Mouse (Mus musculus) telencephalon, adult 2 months (tissue): Measurements from ENCODE around the gene Tmem221.
A peak's percentile ranks its signal among the peaks of the same experiment; 100 is the strongest.

Source experiments
- DNase-seq: peaks from one replicate; pipeline ENCODE4 v3.0.0-alpha.2; 2011; ENCODE audit warnings: low read depth, low spot score

Gene Tmem221

DNA sequence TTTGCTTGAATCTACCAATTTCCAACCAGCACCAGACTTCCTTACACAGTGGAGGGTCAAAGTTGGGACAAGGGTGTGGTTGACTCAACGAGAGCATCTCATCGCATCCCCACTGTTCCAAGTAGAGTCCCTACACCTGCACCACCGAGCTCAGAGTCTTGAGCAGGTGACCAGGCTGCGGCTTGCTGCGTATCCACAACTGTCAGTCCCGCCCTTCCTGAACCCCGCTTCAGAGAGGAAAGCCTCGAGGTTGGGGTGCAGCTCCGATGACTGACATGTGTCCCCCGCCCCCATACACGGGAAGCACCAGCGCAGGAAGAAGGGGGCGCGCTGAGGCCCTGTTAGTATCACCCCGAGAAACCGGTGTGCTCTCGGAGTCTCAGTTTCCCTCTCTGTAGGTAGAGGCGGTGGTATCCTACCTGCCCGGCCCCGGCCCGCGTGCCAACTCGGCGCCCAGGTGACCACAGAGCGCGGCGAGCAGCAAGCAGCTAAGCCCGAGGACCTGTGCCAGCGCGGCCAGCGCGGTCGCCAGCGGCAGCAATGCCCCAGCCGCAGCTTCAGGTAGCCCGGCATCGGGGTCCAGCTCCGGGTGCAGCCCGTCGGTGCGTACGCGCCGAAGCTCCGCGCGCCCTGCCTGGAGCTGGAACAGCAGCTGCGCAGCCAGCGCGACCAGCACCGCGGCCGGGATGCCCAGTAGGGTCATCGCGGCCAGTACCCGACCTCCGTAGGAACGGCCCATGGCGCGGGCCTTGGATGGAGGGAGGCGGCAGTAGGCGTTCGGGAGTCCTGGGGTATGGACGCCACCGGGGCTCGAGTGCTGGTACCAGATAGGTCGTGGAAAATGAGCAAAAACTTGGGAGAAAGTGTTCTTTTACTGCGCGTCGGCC lies at the start of gene Tmem221:
Gene Tmem221, minus strand, starts transcription at position 801 of the 887 bp plus-strand sequence.
- DNase-seq: no peak

GRCm38 (mm10) chr8:71604021-71604420 lies 45.4 kb upstream of the Tmem221 start:
- DNase-seq: no peak

GRCm38 (mm10) chr8:71602666-71603334 lies 44.1 kb upstream of the Tmem221 start:
- DNase-seq: peak; percentile 35

- DNase-seq: no peak
Observed at GRCm38 (mm10) chr8:71601939-71602665, 43.4 kb upstream of the Tmem221 start.

GRCm38 (mm10) chr8:71598841-71599240 lies 40.2 kb upstream of the Tmem221 start:
- DNase-seq: no peak

DNA sequence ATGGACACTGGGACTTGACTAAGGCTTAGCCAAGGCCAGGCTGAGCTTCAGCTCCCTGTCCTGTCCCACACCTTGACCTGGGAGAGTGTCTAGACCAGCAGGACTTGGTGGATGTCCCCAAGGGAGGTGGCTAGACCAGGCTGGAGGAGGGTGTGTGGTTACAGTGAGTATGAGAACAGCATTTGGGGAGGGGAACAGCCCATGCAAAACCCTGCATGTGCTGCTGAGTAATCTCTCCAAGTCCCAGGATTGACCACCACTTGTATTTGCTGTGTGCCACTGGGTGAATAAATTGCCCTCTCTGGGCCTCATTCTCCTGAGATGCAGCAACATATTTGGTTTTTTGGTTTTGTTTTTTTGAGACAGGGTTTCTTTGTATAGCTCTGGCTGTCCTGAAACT lies 39.7 kb upstream of the Tmem221 start:
- DNase-seq: no peak

GRCm38 (mm10) chr8:71597451-71597850 lies 38.8 kb upstream of the Tmem221 start, which contains the start of gene Fam129c:
TSS of gene Fam129c (plus strand) at chr8:71597648.
- no peak for DNase-seq

DNA sequence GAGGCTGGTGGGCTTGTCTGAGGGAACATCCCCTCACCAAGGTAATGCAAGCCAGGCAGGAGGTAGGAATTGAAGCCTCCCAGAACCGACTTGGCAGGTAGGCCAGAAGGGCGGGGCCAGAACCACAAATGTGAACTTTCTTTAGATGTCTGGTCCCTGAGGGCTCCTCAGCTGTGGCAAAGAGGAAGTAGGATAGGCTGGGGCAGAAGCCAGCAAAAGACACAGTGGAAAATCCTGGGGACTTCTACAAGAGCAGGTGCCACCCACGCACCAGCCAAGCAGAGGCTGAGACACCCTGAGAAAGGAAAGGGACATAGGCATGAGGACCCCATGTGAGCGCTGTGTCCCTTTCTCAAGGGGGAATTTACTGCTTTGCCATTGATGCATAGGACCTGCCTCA lies 38.1 kb upstream of the Tmem221 start:
- DNase-seq: no peak

GRCm38 (mm10) chr8:71596384-71596783 lies 37.7 kb upstream of the Tmem221 start:
- DNase-seq: no peak

DNA sequence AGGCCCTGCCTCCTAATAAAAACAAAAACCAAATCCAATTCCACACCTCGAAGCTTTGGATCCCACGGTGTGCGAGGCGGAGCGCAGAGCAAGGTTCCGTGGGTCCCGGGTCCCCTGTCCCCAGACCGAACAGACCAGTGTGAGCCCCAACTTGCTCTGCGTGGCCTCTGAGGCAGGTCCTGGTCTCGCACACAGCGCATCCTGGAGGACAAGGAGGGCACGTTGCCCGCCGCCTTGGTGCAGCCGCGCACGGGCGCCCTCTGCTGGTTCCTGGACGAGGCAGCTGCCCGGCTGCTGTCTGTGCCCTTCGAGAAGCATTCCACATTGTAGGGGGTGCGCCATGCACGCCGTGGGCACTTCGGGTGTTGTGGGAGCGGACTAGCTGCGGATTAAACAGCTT lies 37.2 kb upstream of the Tmem221 start:
- DNase-seq: peak; percentile 41

GRCm38 (mm10) chr8:71594324-71594722 lies 35.7 kb upstream of the Tmem221 start:
- DNase-seq: no peak

DNA sequence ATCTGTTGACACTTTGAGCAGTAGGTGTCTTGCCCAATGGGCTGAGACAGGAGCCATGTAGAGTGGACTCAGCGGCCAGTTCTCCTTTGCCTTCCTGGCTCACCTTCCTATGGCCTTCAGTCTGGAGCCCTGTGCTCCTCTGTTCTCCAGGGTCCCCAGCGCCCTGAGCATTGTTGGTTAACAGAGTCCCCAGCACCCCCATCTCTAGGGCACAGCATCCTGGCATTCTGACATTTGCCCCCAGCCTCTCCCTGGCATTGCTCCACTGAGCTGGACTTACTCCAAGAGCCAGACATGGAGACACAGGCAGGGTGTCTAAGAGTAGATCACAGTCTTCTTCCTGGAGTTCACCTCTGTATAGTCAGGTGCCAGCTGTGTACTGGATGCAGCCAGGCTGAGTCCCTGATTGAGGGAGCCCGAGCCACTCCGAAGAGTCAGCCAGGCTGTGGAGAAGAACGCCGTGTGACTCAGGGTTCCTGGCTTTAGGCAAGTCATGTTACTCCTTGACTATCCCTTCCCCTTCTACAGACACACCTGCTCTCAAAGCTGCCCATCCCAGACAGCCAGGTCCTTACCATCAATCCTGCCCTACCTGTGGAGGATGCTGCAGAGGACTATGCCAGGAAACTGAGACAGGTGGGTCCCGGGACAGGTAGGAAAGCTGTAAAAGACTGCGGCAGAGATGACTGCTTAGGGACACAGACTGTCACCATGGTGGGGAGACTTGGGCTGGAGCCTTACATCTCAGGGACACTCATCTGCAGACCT lies 35.1 kb upstream of the Tmem221 start:
- DNase-seq: no peak

GRCm38 (mm10) chr8:71592374-71593170 lies 33.9 kb upstream of the Tmem221 start:
- DNase-seq: peak; percentile 86

- DNase-seq: peak; percentile 94
Observed at GRCm38 (mm10) chr8:71591471-71592373, 33.1 kb upstream of the Tmem221 start, which contains the start of gene Pgls. TSS of gene Pgls (plus strand) at chr8:71592176.

GRCm38 (mm10) chr8:71591017-71591416 lies 32.3 kb upstream of the Tmem221 start:
- no peak for DNase-seq

DNA sequence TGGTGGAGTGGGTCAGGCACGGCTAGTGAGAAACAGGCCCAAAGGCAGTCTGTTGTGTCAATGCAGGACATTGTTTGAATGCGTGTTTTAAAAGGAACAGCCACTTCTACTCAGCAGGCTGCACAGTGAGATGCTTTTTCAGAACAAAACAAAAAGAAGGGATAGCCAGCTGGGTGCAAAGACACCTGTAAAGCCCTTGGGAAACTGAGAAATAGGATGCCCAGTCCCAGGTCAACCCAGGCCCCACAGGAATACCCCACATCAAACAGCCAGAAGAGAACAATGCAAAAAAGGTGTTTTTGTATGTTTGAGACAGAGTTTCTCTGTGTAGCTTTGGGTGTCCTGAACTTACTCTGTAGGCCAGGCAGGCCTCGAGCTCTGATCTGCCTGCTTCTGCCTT lies 30.1 kb upstream of the Tmem221 start:
- no peak for DNase-seq

- DNase-seq: no peak
Observed at GRCm38 (mm10) chr8:71586891-71587290, 28.2 kb upstream of the Tmem221 start.

GRCm38 (mm10) chr8:71580201-71580600 lies 21.5 kb upstream of the Tmem221 start:
- DNase-seq: no peak

DNA sequence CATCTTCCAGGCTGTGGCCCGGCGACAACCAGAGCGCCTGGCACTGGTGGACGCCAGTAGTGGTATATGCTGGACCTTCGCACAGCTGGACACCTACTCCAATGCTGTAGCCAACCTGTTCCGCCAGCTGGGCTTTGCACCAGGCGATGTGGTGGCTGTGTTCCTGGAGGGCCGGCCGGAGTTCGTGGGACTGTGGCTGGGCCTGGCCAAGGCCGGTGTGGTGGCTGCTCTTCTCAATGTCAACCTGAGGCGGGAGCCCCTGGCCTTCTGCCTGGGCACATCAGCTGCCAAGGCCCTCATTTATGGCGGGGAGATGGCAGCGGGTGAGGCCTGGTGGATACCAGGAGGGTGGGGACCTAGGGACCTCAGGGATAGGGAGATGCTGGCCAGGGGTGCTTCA lies 20.8 kb upstream of the Tmem221 start:
- no peak for DNase-seq
